Mouse (Mus musculus) heart, embryonic 15.5 days (tissue): ENCODE measurements around the gene Mau2. TPM values are rescaled to one million over a fixed set of nuclear protein-coding genes. Genes with fewer than 3 reads are reported as not detected.
"Not testable (repeated sequence)": the region's sequence is repeated elsewhere in the genome, so short reads cannot be mapped to it uniquely, and the experiment has no call there.

Source experiments
- ATAC-seq: fragments of 200-750 bp; cut with Nextera tagmentation; replicated peaks from 2 replicates; pipeline ENCODE4 v1.8.0; 2017; ENCODE audit warnings: low read depth, moderate TSS enrichment; ENCODE audit not compliant: insufficient number of reproducible peaks, insufficient read depth, low FRiP score
- H3K27ac ChIP-seq: fragments of 300-500 bp; sonication (generic); 2 replicates; pipeline ENCODE4 v1.5.1; 2015; ENCODE audit warnings: mild to moderate bottlenecking, inconsistent platforms
- H3K27me3 ChIP-seq: fragments of 300-500 bp; sonication (generic); 2 replicates; pipeline ENCODE4 v1.6.1; 2015; ENCODE audit warnings: inconsistent platforms
- H3K36me3 ChIP-seq: fragments of 300-500 bp; sonication (generic); 2 replicates; pipeline ENCODE4 v1.6.1; 2015; ENCODE audit warnings: mild to moderate bottlenecking, inconsistent platforms
- H3K4me1 ChIP-seq: fragments of 300-500 bp; sonication (generic); replicated peaks from 2 replicates; pipeline ENCODE4 v1.6.1; 2015; ENCODE audit warnings: inconsistent platforms
- H3K4me2 ChIP-seq: fragments of 300-500 bp; sonication (generic); 2 replicates; pipeline ENCODE4 v1.6.1; 2015; ENCODE audit warnings: inconsistent platforms, mild to moderate bottlenecking, moderate library complexity
- H3K4me3 ChIP-seq: fragments of 300-500 bp; sonication (generic); 2 replicates; pipeline ENCODE4 v1.5.1; 2015; ENCODE audit warnings: mild to moderate bottlenecking, inconsistent platforms
- H3K9ac ChIP-seq: fragments of 300-500 bp; sonication (generic); 2 replicates; pipeline ENCODE4 v1.6.1; 2015; ENCODE audit warnings: mild to moderate bottlenecking, inconsistent platforms
- H3K9me3 ChIP-seq: fragments of 300-500 bp; sonication (generic); replicated peaks from 2 replicates; pipeline ENCODE4 v1.6.1; 2016; ENCODE audit warnings: inconsistent platforms
- WGBS: fragments of 180-500 bp; shearing (Covaris S2); methylation state at CpG from one replicate; pipeline ENCODE4 v1.1.7; 2015; ENCODE audit warnings: mixed read lengths; 5-methylcytosine and 5-hydroxymethylcytosine counted together
- polyA plus RNA-seq: library from polyadenylated mRNA; unstranded; fragments of >200 nt; fragmentation: Nextera tagmentation; extraction: Ambion mirVana; gene quantifications from 2 replicates; pipeline ENCODE4 v1.2.1, GENCODE M21; 2015

The Mau2 gene
- polyA plus RNA-seq, 1 experiment from 2014 or later, result 32.0 TPM

- no peaks in the 10 kb centered on the region for H3K9me3 ChIP-seq
- peak overlapping the region; percentile 91 for H3K4me3 ChIP-seq
- H3K27ac ChIP-seq, result peak overlapping the region; percentile 95
- no peaks in the 10 kb centered on the region for H3K27me3 ChIP-seq
- H3K9ac ChIP-seq, result peak overlapping the region; percentile 76
- peaks cover 35% of the 10 kb centered on the region for H3K4me1 ChIP-seq
- H3K4me2 ChIP-seq, result peak overlapping the region; percentile 87
- 2% methylated on average over 35 of the region's 35 CpGs for WGBS
- ATAC-seq, result no peak
- no peaks in the 10 kb centered on the region for H3K36me3 ChIP-seq
Observed at GRCm38 (mm10) chr8:69996589-69997285, 45.8 kb downstream of the Mau2 start.

GRCm38 (mm10) chr8:69995776-69996588 lies 46.6 kb downstream of the Mau2 start, which contains the start of gene Gatad2a:
TSS of gene Gatad2a (minus strand) at chr8:69996384.
- Histone ChIP-seq H3K4me1 (peaks cover 28% of the 10 kb centered on the region), H3K27me3 (no peaks in the 10 kb centered on the region), H3K27ac (peak within 1 kb of the TSS; percentile 95), H3K4me2 (peak within 1 kb of the TSS; percentile 87), H3K9me3 (no peaks in the 10 kb centered on the region), H3K36me3 (no peaks in the 10 kb centered on the region), H3K4me3 (peak within 1 kb of the TSS; percentile 91), H3K9ac (peak within 1 kb of the TSS; percentile 84)
- WGBS, result under 1% methylated on average over 87 of the region's 87 CpGs
- ATAC-seq, result peak; percentile 99

- under 1% methylated on average over 7 of the region's 7 CpGs for WGBS
- Histone ChIP-seq H3K4me1 (peaks cover 25% of the 10 kb centered on the region), H3K9ac (peak overlapping the region; percentile 84), H3K4me2 (peak overlapping the region; percentile 82), H3K4me3 (peak overlapping the region; percentile 91), H3K27me3 (no peaks in the 10 kb centered on the region), H3K27ac (peak overlapping the region; percentile 88), H3K9me3 (no peaks in the 10 kb centered on the region), H3K36me3 (no peaks in the 10 kb centered on the region)
- no peak for ATAC-seq
Observed at GRCm38 (mm10) chr8:69995422-69995775, 47.1 kb downstream of the Mau2 start.

GRCm38 (mm10) chr8:69988936-69989335 lies 53.6 kb downstream of the Mau2 start:
- not testable (repeated sequence) for H3K9me3 ChIP-seq, ATAC-seq, H3K4me1 ChIP-seq, H3K27me3 ChIP-seq, H3K9ac ChIP-seq, H3K36me3 ChIP-seq, H3K4me3 ChIP-seq, H3K27ac ChIP-seq, H3K4me2 ChIP-seq
- 95% methylated on average over 7 of the region's 7 CpGs for WGBS

GRCm38 (mm10) chr8:69987744-69988143 lies 54.8 kb downstream of the Mau2 start:
- Histone ChIP-seq H3K4me2 (no peak overlapping the region), H3K4me3 (no peak overlapping the region), H3K9me3 (no peaks in the 10 kb centered on the region), H3K9ac (no peak overlapping the region), H3K36me3 (no peaks in the 10 kb centered on the region), H3K27me3 (no peaks in the 10 kb centered on the region), H3K27ac (no peak overlapping the region), H3K4me1 (peaks cover under 1% of the 10 kb centered on the region; the same call in 1 of the 2 replicates)
- no peak for ATAC-seq

- H3K27me3 ChIP-seq, result no peaks in the 10 kb centered on the region
- WGBS, result 79% methylated on average over 2 of the region's 2 CpGs
- no peak overlapping the region for H3K4me3 ChIP-seq
- ATAC-seq, result no peak
- H3K9me3 ChIP-seq, result no peaks in the 10 kb centered on the region
- H3K9ac ChIP-seq, result no peak overlapping the region
- H3K27ac ChIP-seq, result no peak overlapping the region
- no peak overlapping the region for H3K4me2 ChIP-seq
- H3K4me1 ChIP-seq, result no peaks in the 10 kb centered on the region
- no peaks in the 10 kb centered on the region for H3K36me3 ChIP-seq
Observed at GRCm38 (mm10) chr8:69984876-69985553, 57.5 kb downstream of the Mau2 start.

- Histone ChIP-seq H3K27me3 (no peaks in the 10 kb centered on the region), H3K36me3 (no peaks in the 10 kb centered on the region), H3K4me2 (no peak overlapping the region), H3K9ac (no peak overlapping the region), H3K27ac (no peak overlapping the region), H3K4me3 (no peak overlapping the region), H3K9me3 (no peaks in the 10 kb centered on the region), H3K4me1 (peaks cover 8% of the 10 kb centered on the region; the same call in 1 of the 2 replicates)
- 87% methylated on average over 4 of the region's 4 CpGs for WGBS
- ATAC-seq, result no peak
Observed at GRCm38 (mm10) chr8:69978456-69978855, 64.1 kb downstream of the Mau2 start.

GRCm38 (mm10) chr8:69974806-69975205 lies 67.7 kb downstream of the Mau2 start:
- peak overlapping the region; percentile 97 for H3K9ac ChIP-seq
- no peaks in the 10 kb centered on the region for H3K36me3 ChIP-seq
- WGBS, result 43% methylated on average over 5 of the region's 5 CpGs
- H3K4me3 ChIP-seq, result peak overlapping the region; percentile 100
- no peak for ATAC-seq
- H3K4me2 ChIP-seq, result peak overlapping the region; percentile 73
- H3K4me1 ChIP-seq, result peaks cover 42% of the 10 kb centered on the region
- peak overlapping the region; percentile 92 for H3K27ac ChIP-seq
- no peaks in the 10 kb centered on the region for H3K9me3 ChIP-seq
- H3K27me3 ChIP-seq, result no peaks in the 10 kb centered on the region

- peak overlapping the region; percentile 73 for H3K4me2 ChIP-seq
- ATAC-seq, result peak; percentile 95
- H3K27me3 ChIP-seq, result no peaks in the 10 kb centered on the region
- peaks cover 48% of the 10 kb centered on the region for H3K4me1 ChIP-seq
- H3K27ac ChIP-seq, result peak overlapping the region; percentile 92
- peak overlapping the region; percentile 100 for H3K4me3 ChIP-seq
- no peaks in the 10 kb centered on the region for H3K9me3 ChIP-seq
- under 1% methylated on average over 47 of the region's 50 CpGs for WGBS
- no peaks in the 10 kb centered on the region for H3K36me3 ChIP-seq
- peak overlapping the region; percentile 97 for H3K9ac ChIP-seq
Observed at GRCm38 (mm10) chr8:69974194-69974614, 68.3 kb downstream of the Mau2 start.

- Histone ChIP-seq H3K9me3 (no peaks in the 10 kb centered on the region), H3K4me1 (peaks cover 49% of the 10 kb centered on the region), H3K9ac (peak overlapping the region; percentile 97), H3K27me3 (no peaks in the 10 kb centered on the region), H3K27ac (peak overlapping the region; percentile 92), H3K4me3 (peak overlapping the region; percentile 100), H3K4me2 (peak overlapping the region; percentile 73), H3K36me3 (no peaks in the 10 kb centered on the region)
- peak; percentile 32 for ATAC-seq
- WGBS, result 1% methylated on average over 65 of the region's 68 CpGs
Observed at GRCm38 (mm10) chr8:69973442-69974161, 68.9 kb downstream of the Mau2 start.

GRCm38 (mm10) chr8:69973063-69973441 lies 69.5 kb downstream of the Mau2 start:
- Histone ChIP-seq H3K4me1 (peaks cover 49% of the 10 kb centered on the region), H3K27me3 (no peaks in the 10 kb centered on the region), H3K36me3 (no peaks in the 10 kb centered on the region), H3K4me3 (peak overlapping the region; percentile 100), H3K4me2 (peak overlapping the region; percentile 73), H3K27ac (peak overlapping the region; percentile 92; the same call in 1 of the 2 replicates), H3K9me3 (no peaks in the 10 kb centered on the region), H3K9ac (peak overlapping the region; percentile 97)
- no peak for ATAC-seq
- WGBS, result 11% methylated on average over 7 of the region's 7 CpGs
